Mouse (Mus musculus): Measurements from ENCODE around the gene Trpt1. TPM values are rescaled to one million over a fixed set of nuclear protein-coding genes. Genes with fewer than 3 reads are reported as not detected.

Trpt1 gene
- total RNA-seq, 2 experiments from 2014 or later = 17.4 to 19.2 TPM

DNA sequence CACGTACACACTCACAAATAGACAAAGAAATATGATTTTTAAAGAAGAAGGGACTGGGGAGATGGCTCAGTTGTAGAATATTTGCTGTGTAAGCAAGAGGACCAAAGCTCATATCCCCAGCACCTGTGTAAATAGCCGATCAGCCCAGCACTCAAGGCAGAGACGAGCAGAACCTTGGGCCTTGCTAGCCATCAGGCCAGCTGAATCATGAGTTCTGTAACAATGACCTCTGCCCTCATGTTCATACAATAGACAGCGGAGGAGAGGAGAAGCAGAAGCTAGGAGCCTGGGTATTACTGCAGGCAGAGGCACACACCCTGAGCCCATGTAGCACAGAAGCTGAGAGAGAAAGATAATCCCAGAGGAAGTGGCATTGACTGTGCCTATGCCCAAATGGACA lies 16.5 kb downstream of the Trpt1 start:
- H3K4me3 ChIP-seq = no peak overlapping the region
- TF ChIP-seq CTCF (conservative IDR thresholded peaks at IDR 0.05) = no peak
- no peak overlapping the region for H3K27ac ChIP-seq
- DNase-seq (ENCODE audit: low spot score in 2 of 2) = no peak

- no peak for TF ChIP-seq CTCF (conservative IDR thresholded peaks at IDR 0.05)
- DNase-seq (ENCODE audit: low spot score in 2 of 2) = no peak
- Histone ChIP-seq H3K4me3 (no peak overlapping the region), H3K27ac (no peak overlapping the region)
Observed at GRCm38 (mm10) chr19:7013984-7014383, 18.1 kb downstream of the Trpt1 start.

DNA sequence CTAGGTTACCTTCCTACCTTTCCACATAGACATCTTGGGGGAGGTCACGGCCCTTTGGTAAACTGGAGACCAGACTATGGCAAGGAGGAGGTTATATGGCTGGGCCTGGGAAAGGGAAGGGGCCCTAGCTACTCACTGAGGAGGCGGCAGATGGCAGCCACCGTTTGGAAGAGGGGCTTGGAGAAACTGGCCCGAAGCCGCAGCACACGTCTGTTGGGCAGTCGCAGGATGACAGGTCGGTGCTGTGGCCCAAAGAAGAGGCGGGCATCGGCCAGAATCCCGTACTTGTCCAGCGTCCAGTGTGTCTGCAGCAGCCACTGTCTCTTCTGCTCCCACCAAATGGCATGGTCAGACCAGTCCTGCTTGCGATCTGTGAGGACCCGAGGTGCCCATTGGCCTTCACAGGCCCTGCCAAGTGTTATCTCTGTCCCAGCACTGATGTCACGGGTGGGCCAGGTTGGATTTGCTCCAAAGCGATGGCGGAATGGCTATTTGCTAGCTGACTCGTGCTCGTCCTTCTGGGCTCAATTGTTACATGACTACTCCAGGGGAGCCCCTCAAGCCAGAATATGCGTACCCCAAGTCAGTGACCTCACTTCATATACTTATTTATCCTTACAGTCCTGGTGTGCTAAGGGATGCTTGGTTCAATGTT lies 18.7 kb downstream of the Trpt1 start:
- no peak for DNase-seq (ENCODE audit: low spot score in 2 of 2)
- H3K4me3 ChIP-seq = no peak overlapping the region
- TF ChIP-seq CTCF (conservative IDR thresholded peaks at IDR 0.05) = no peak
- no peak overlapping the region for H3K27ac ChIP-seq

GRCm38 (mm10) chr19:7017541-7018457 lies 21.9 kb downstream of the Trpt1 start:
- Histone ChIP-seq H3K4me3 (no peak overlapping the region), H3K27ac (0 out of 2 replicates have a peak overlapping the region, but pooled peaks have one; percentile 18)
- no peak for TF ChIP-seq CTCF (conservative IDR thresholded peaks at IDR 0.05)
- DNase-seq (ENCODE audit: low spot score in 2 of 2) = no peak

GRCm38 (mm10) chr19:7018546-7018945 lies 22.6 kb downstream of the Trpt1 start:
- H3K27ac ChIP-seq = 0 out of 2 replicates have a peak overlapping the region, but pooled peaks have one; percentile 18
- H3K4me3 ChIP-seq = no peak overlapping the region; the same call in 1 of the 2 replicates
- no peak for TF ChIP-seq CTCF (conservative IDR thresholded peaks at IDR 0.05)
- DNase-seq (ENCODE audit: low spot score in 2 of 2) = no peak

DNA sequence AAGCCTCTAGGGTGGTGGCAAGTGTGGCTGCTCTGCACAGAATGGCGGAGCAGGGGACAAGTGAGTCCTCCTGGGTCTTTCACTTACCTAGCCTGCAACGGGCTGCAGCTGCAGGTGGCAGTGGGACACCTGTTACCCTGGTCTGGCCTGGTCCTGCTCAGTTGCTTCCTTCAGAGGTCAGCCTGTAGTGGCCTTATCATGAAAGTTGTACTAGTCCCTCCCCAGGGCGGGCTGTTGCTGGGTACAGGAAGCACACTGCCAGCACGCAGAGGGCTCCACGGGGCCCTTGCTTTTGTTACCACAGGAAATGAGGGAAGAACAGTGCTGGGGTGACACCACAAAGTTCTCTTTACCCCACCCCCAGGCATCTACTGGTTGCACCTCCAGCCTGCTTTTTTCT lies 23.3 kb downstream of the Trpt1 start, which contains the start of gene Fermt3:
Gene Fermt3 (minus strand): TSS at position 279 of the 400 bp plus-strand sequence.
- no peak for DNase-seq (ENCODE audit: low spot score in 2 of 2)
- H3K4me3 ChIP-seq = no peak within 1 kb of the TSS; the same call in 1 of the 2 replicates
- H3K27ac ChIP-seq = peak within 1 kb of the TSS; percentile 21
- no peak for TF ChIP-seq CTCF (conservative IDR thresholded peaks at IDR 0.05)

DNA sequence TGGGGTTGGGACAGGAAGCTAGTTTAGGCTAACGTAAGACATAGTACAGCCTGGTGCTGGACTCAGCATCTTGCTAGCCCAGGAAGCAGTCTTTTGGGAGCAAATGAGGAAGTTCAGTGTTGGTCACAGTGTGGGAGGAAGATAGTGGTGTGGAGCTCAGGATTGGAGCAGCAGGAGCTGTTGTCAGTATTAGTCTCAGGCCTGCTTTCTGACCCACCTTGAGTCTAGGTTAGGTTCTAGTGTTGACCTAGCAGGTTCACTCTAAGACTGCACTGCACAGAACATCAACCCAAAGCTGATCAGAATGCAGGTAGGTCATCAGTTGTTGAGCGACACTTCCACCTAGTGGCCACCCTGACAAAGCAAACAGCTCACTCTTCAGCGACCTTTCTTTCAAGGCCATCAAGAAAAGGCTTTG lies 24.3 kb downstream of the Trpt1 start:
- no peak for DNase-seq (ENCODE audit: low spot score in 2 of 2)
- Histone ChIP-seq H3K4me3 (no peak overlapping the region), H3K27ac (no peak overlapping the region; the same call in 1 of the 2 replicates)
- TF ChIP-seq CTCF (conservative IDR thresholded peaks at IDR 0.05) = peak; percentile 81

DNA sequence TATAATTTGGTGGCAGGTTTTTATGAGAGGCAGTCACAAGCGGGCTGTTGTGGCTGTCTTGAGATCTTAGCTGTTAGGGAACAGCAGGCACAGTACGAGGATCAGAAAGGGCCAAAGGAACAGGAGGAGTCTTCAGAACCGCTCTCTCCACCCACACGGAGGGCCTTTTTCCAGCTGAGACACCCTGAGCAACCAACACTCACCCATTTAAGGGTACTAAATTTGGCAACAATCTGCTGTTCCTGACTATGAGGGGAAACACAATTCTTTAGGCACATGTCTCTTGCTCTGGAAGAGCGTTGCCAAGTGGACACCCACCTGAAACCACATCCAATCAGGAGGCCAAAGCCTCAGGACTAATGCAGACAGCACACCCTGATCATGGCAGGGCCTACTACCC lies 33.6 kb downstream of the Trpt1 start:
- Histone ChIP-seq H3K27ac (no peak overlapping the region), H3K4me3 (no peak overlapping the region)
- TF ChIP-seq CTCF (conservative IDR thresholded peaks at IDR 0.05) = no peak
- DNase-seq (ENCODE audit: low spot score in 2 of 2) = no peak

GRCm38 (mm10) chr19:7034006-7034405 lies 38.1 kb downstream of the Trpt1 start:
- H3K27ac ChIP-seq = no peak overlapping the region
- peak; percentile 14; the same call in 1 of the 2 replicates for TF ChIP-seq CTCF (conservative IDR thresholded peaks at IDR 0.05)
- DNase-seq (ENCODE audit: low spot score in 2 of 2) = no peak
- H3K4me3 ChIP-seq = no peak overlapping the region

DNA sequence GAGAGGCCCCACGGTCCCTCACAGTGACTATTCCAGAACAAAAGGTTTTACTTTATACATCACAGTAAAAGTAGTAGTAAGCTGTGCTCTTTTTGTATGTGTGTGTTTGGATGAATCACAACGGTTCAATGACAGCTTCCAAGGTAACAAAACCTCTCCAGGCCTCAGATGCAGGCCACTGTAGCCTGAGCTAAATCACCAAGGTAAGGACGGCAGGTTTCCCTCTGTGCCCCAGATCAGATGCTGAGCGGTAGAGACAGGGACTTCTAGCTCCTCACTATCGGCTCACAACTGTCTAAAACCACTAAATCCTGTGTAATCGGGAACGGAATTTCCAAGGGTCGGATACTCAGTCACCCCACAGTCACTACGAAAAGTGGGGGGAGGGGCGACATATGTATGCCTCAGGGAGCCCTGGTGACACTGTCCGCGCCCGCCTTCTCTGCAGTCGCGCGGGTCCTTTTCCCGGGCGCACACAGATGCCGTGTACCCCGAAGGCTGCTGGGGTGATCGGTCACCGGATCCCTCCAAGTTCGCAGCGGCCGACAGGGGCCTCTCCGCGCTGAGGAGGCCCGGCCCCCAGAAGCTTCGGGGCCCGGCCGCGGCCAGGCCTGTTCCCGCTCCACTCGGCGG lies 43.3 kb downstream of the Trpt1 start:
- TF ChIP-seq CTCF (conservative IDR thresholded peaks at IDR 0.05) = no peak
- Histone ChIP-seq H3K4me3 (peak overlapping the region; percentile 93), H3K27ac (peak overlapping the region; percentile 91)
- DNase-seq (ENCODE audit: low spot score in 2 of 2) = peak; percentile 49 to 53

GRCm38 (mm10) chr19:7039841-7040636 lies 44.1 kb downstream of the Trpt1 start, which contains the start of gene Stip1:
Gene Stip1, minus strand, starts transcription at chr19:7039967.
- DNase-seq (ENCODE audit: low spot score in 2 of 2) = peak; percentile 97 to 100
- TF ChIP-seq CTCF (conservative IDR thresholded peaks at IDR 0.05) = peak; percentile 65

DNA sequence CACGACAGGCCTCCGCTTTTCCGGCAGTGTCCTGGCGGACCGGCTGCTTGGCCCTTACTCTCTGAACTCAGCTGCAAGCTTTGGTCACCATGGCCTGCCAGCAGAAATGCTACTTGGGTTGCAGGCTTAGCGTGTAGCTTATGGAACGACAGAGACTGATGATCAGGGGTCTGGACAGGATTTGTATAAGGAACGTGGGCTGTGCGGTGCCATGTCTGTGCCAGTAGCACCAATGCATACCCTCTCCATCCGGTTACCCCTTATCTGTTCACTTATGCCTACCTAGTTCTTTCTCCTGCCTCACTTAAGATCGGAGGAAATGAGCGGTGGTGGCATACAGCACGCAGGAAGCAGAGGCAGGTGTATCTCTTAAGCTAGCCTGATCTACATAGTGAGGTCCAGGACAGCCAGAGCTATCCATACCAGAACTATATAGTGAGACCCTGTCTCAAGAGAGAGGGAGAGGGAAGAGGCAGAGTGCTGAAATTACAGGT lies 44.8 kb downstream of the Trpt1 start:
- Histone ChIP-seq H3K4me3 (peak overlapping the region; percentile 74), H3K27ac (peak overlapping the region; percentile 99)
- no peak for DNase-seq (ENCODE audit: low spot score in 2 of 2)
- TF ChIP-seq CTCF (conservative IDR thresholded peaks at IDR 0.05) = no peak

More at GRCm38 (mm10) chr19:7039841-7040636, 44.1 kb downstream of the Trpt1 start, which contains the start of gene Stip1:
- H3K27ac ChIP-seq = peak within 1 kb of the TSS; percentile 99
- H3K4me3 ChIP-seq = peak within 1 kb of the TSS; percentile 93
